Mouse (Mus musculus): ENCODE results near the gene Scgb2b7. TPM values are rescaled to one million over a fixed set of nuclear protein-coding genes. Genes with fewer than 3 reads are reported as not detected.
"Not testable (repeated sequence)": the region's sequence is repeated elsewhere in the genome, so short reads cannot be mapped to it uniquely, and the experiment has no call there.

The Scgb2b7 gene
- polyA plus RNA-seq (2015; fragmentation: Nextera tagmentation; extraction: Ambion mirVana): not detected in 2 replicates

DNA sequence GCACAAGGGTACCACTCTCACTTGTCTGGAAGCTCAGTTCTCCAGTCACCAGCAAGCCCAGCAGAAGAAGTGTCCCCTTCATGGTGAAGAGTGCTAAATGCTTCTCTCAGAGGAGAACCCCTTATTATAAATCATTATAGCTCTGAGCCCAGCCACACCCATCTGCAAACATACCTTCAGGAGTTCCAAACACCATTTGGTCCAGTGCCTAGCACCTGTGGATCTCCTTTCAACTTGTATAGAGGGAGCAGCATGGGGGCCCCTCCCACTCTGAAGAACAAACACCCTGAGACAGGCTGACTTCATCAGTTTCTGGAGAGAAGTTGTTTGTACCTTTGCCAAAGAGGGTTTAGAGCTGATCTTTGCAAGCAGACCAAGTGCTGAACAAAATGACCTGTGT, at the start of gene Scgb2b7:
Gene Scgb2b7, minus strand, starts transcription at position 101 of the 400 bp plus-strand sequence.
- not testable (repeated sequence) for H3K27ac ChIP-seq (ENCODE audit: low read length); H3K4me1 ChIP-seq (ENCODE audit: control insufficient read depth, low read depth, low read length); H3K4me2 ChIP-seq (ENCODE audit: low read depth, low read length); H3K9ac ChIP-seq (ENCODE audit: low read depth, low read length); H3K27me3 ChIP-seq (ENCODE audit: control insufficient read depth, insufficient read depth, low read depth, low read length); H3K9me3 ChIP-seq (replicated peaks; ENCODE audit: control insufficient read depth, low read length); ATAC-seq (ENCODE audit: low read depth); H3K36me3 ChIP-seq (ENCODE audit: control insufficient read depth, insufficient read depth); H3K4me3 ChIP-seq (ENCODE audit: low read depth, low read length)

DNA sequence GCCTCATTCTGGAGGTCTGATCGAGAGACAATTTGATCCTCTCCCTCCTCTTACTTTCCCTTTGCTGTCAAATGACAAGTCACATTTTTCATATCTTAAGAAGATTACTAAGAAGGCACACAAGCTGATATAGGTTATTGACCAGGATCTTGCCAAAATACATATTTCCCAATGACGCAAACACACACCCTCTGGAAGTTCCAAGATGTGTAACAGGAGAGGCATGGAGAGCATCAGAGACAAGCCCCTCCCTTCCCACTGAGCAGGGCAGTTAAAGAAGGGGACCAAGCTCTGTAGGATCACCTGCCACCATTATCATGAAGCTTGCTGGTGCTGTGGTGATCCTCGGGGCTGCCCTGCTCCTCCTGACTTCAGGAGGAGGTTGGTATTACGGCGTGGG, 6.8 kb upstream of the Scgb2b7 start, which contains the start of gene Scgb1b7:
Gene Scgb1b7, plus strand, starts transcription at position 301 of the 400 bp plus-strand sequence.
- 49% methylated on average over 3 of the region's 5 CpGs for WGBS (ENCODE audit: insufficient replicate concordance)
- H3K4me1 ChIP-seq (ENCODE audit: control insufficient read depth, low read depth, low read length): not testable (repeated sequence)

More for the DNA sequence above, 6.8 kb upstream of the Scgb2b7 start, which contains the start of gene Scgb1b7:
- H3K9ac ChIP-seq (ENCODE audit: low read depth, low read length); H3K9me3 ChIP-seq (replicated peaks; ENCODE audit: control insufficient read depth, low read length); H3K4me2 ChIP-seq (ENCODE audit: low read depth, low read length); H3K27me3 ChIP-seq (ENCODE audit: control insufficient read depth, insufficient read depth, low read depth, low read length); H3K4me3 ChIP-seq (ENCODE audit: low read depth, low read length); H3K36me3 ChIP-seq (ENCODE audit: control insufficient read depth, insufficient read depth); H3K27ac ChIP-seq (ENCODE audit: low read length); ATAC-seq (ENCODE audit: low read depth): not testable (repeated sequence)

Other genes starting within 250 kb of the Scgb2b7 start
- gene Scgb1b7, start 6.9 kb upstream of the Scgb2b7 start, polyA plus RNA-seq (2015; fragmentation: Nextera tagmentation; extraction: Ambion mirVana): not detected in 2 replicates